Mouse (Mus musculus) stomach, postnatal 0 days (tissue): ENCODE measurements around the gene Vav3.

Experiments
- CTCF ChIP-seq: IDR thresholded peaks from 2 replicates; pipeline ENCODE4 v1.5.1; 2016; ENCODE audit warnings: antibody characterized with exemption, low read depth, mild to moderate bottlenecking, moderate library complexity
- EP300 ChIP-seq: optimal IDR thresholded peaks from 2 replicates; pipeline ENCODE3; 2016; ENCODE audit warnings: antibody characterized with exemption

- TF ChIP-seq CTCF (no peak), EP300 (no peak)
These were observed 48.3 kb downstream of the Vav3 start for GRCm38 (mm10) chr3:109388730-109389129.
